Mouse (Mus musculus): ENCODE results near the gene Rpl11. TPM values are rescaled to one million over a fixed set of nuclear protein-coding genes. Genes with fewer than 3 reads are reported as not detected.

The Rpl11 gene
- polyA plus RNA-seq, 1 experiment from 2014 or later, result 390 TPM

- Histone ChIP-seq H3K9ac (ENCODE audit: low read length) (no peak overlapping the region), H3K4me3 (ENCODE audit: low read depth, low read length) (no peak overlapping the region), H3K9me3 (ENCODE audit: control insufficient read depth, low read length) (no peaks in the 10 kb centered on the region), H3K4me1 (ENCODE audit: control insufficient read depth, insufficient read depth, low read length) (peaks cover 8% of the 10 kb centered on the region), H3K27me3 (ENCODE audit: control insufficient read depth, insufficient read depth, low read length) (no peaks in the 10 kb centered on the region), H3K27ac (ENCODE audit: low read depth, low read length) (no peak overlapping the region), H3K36me3 (ENCODE audit: control insufficient read depth, insufficient read depth, low read length) (no peaks in the 10 kb centered on the region), H3K4me2 (no peak overlapping the region)
- DNase-seq (ENCODE audit: low spot score, missing footprints) (peak; percentile 39), ATAC-seq (ENCODE audit: low FRiP score) (no peak)
- WGBS, result 94% methylated on average over 9 of the region's 9 CpGs
These were observed 30.3 kb downstream of the Rpl11 start for GRCm38 (mm10) chr4:136022924-136023323.

- Histone ChIP-seq H3K4me2 (peak within 1 kb of the TSS; percentile 77), H3K9me3 (ENCODE audit: control insufficient read depth, low read length) (no peaks in the 10 kb centered on the region), H3K4me1 (ENCODE audit: control insufficient read depth, insufficient read depth, low read length) (peaks cover 8% of the 10 kb centered on the region), H3K4me3 (ENCODE audit: low read depth, low read length) (peak within 1 kb of the TSS; percentile 99), H3K27ac (ENCODE audit: low read depth, low read length) (peak within 1 kb of the TSS; percentile 40; the same call in 1 of the 2 replicates), H3K27me3 (ENCODE audit: control insufficient read depth, insufficient read depth, low read length) (no peaks in the 10 kb centered on the region), H3K9ac (ENCODE audit: low read length) (peak within 1 kb of the TSS; percentile 96), H3K36me3 (ENCODE audit: control insufficient read depth, insufficient read depth, low read length) (no peaks in the 10 kb centered on the region)
- ATAC-seq (ENCODE audit: low FRiP score), result peak; percentile 99
- peak; percentile 100 for DNase-seq (ENCODE audit: low spot score, missing footprints)
- WGBS, result under 1% methylated on average over 48 of the region's 48 CpGs
These were observed 31.6 kb downstream of the Rpl11 start, which contains the start of gene Eloa for GRCm38 (mm10) chr4:136021549-136022047. Gene Eloa, minus strand, starts transcription at chr4:136021763.

- Histone ChIP-seq H3K4me3 (ENCODE audit: low read depth, low read length) (peak overlapping the region; percentile 99), H3K9me3 (ENCODE audit: control insufficient read depth, low read length) (no peaks in the 10 kb centered on the region), H3K9ac (ENCODE audit: low read length) (peak overlapping the region; percentile 96), H3K36me3 (ENCODE audit: control insufficient read depth, insufficient read depth, low read length) (no peaks in the 10 kb centered on the region), H3K27me3 (ENCODE audit: control insufficient read depth, insufficient read depth, low read length) (no peaks in the 10 kb centered on the region), H3K27ac (ENCODE audit: low read depth, low read length) (peak overlapping the region; percentile 40; the same call in 1 of the 2 replicates), H3K4me1 (ENCODE audit: control insufficient read depth, insufficient read depth, low read length) (peaks cover 8% of the 10 kb centered on the region), H3K4me2 (peak overlapping the region; percentile 77)
- WGBS, result 2% methylated on average over 58 of the region's 62 CpGs
- ATAC-seq (ENCODE audit: low FRiP score) (peak; percentile 81), DNase-seq (ENCODE audit: low spot score, missing footprints) (peak; percentile 88)
These were observed 32.3 kb downstream of the Rpl11 start for GRCm38 (mm10) chr4:136020743-136021548.

DNA sequence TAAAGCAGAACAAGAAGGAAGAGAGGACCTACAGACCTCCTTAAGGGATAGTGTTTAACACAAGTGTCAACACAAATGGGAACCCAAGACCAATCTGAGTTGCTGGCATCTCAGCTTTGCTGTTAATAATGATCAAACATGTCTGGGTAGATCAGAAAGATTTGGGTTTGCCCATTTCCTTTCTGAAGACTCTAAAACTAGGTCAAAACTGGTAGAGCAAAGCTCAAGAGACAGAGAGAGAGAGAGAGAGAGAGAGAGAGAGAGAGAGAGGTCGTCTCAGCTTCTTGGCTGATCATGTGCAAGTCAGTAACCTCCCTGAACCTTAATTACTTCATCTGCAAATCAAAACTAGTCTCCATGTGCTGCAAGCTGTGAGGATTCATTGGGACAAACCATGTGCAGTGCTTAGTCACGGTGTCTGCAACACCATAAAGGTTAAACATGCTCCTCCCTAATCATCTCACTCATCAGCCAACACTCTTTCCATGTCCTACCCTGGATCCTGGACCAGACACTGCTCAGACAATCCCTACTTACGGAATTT, 37.1 kb downstream of the Rpl11 start:
- Histone ChIP-seq H3K27me3 (ENCODE audit: control insufficient read depth, insufficient read depth, low read length) (no peaks in the 10 kb centered on the region), H3K27ac (ENCODE audit: low read depth, low read length) (no peak overlapping the region), H3K4me2 (no peak overlapping the region), H3K4me3 (ENCODE audit: low read depth, low read length) (no peak overlapping the region), H3K36me3 (ENCODE audit: control insufficient read depth, insufficient read depth, low read length) (peaks cover 5% of the 10 kb centered on the region; the same call in 1 of the 2 replicates), H3K9me3 (ENCODE audit: control insufficient read depth, low read length) (no peaks in the 10 kb centered on the region), H3K4me1 (ENCODE audit: control insufficient read depth, insufficient read depth, low read length) (peaks cover 8% of the 10 kb centered on the region), H3K9ac (ENCODE audit: low read length) (no peak overlapping the region)
- WGBS, result 82% methylated on average over 3 of the region's 3 CpGs
- DNase-seq (ENCODE audit: low spot score, missing footprints) (no peak), ATAC-seq (ENCODE audit: low FRiP score) (no peak)

DNA sequence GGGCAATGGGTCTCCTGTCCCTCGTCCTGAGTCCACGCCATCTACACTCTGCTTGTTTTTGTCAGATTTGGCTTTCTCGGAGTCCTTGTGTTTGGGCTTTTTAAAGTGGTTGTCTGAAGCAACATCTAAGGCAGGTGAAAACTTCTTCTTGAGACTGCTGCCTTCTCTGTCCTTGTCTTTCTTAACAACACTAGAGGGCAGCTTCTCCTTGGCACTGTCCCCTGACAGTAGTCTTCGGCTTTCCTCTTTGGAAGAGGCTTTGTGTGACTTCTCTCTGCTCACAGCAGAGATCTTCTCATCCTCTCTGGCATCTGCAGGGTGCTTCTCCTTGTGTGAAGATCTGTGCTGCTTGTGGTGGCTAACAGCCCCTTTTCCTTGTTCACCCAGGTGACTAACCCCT, 42.6 kb downstream of the Rpl11 start:
- ATAC-seq (ENCODE audit: low FRiP score), result no peak
- 91% methylated on average over 4 of the region's 4 CpGs for WGBS

GRCm38 (mm10) chr4:136008782-136009447, 44.3 kb downstream of the Rpl11 start:
- H3K4me1 ChIP-seq (ENCODE audit: control insufficient read depth, insufficient read depth, low read length), result no peaks in the 10 kb centered on the region
- no peaks in the 10 kb centered on the region for H3K27me3 ChIP-seq (ENCODE audit: control insufficient read depth, insufficient read depth, low read length)
- no peak overlapping the region for H3K9ac ChIP-seq (ENCODE audit: low read length)
- H3K4me2 ChIP-seq, result no peak overlapping the region
- peaks cover 38% of the 10 kb centered on the region for H3K36me3 ChIP-seq (ENCODE audit: control insufficient read depth, insufficient read depth, low read length)
- H3K4me3 ChIP-seq (ENCODE audit: low read depth, low read length), result no peak overlapping the region
- DNase-seq (ENCODE audit: low spot score, missing footprints), result peak; percentile 70
- WGBS, result 88% methylated on average over 8 of the region's 8 CpGs
- H3K9me3 ChIP-seq (ENCODE audit: control insufficient read depth, low read length), result no peaks in the 10 kb centered on the region
- no peak for ATAC-seq (ENCODE audit: low FRiP score)
- H3K27ac ChIP-seq (ENCODE audit: low read depth, low read length), result no peak overlapping the region

More for the DNA sequence above, 42.6 kb downstream of the Rpl11 start:
- H3K9me3 ChIP-seq (ENCODE audit: control insufficient read depth, low read length), result no peaks in the 10 kb centered on the region
- H3K4me3 ChIP-seq (ENCODE audit: low read depth, low read length), result no peak overlapping the region
- H3K27me3 ChIP-seq (ENCODE audit: control insufficient read depth, insufficient read depth, low read length), result no peaks in the 10 kb centered on the region
- peak; percentile 33 for DNase-seq (ENCODE audit: low spot score, missing footprints)
- H3K4me1 ChIP-seq (ENCODE audit: control insufficient read depth, insufficient read depth, low read length), result no peaks in the 10 kb centered on the region
- no peak overlapping the region for H3K27ac ChIP-seq (ENCODE audit: low read depth, low read length)
- no peak overlapping the region for H3K9ac ChIP-seq (ENCODE audit: low read length)
- no peak overlapping the region for H3K4me2 ChIP-seq
- H3K36me3 ChIP-seq (ENCODE audit: control insufficient read depth, insufficient read depth, low read length), result peaks cover 32% of the 10 kb centered on the region

GRCm38 (mm10) chr4:136006821-136007220, 46.4 kb downstream of the Rpl11 start:
- 94% methylated on average over 3 of the region's 3 CpGs for WGBS
- Histone ChIP-seq H3K4me2 (no peak overlapping the region), H3K4me3 (ENCODE audit: low read depth, low read length) (no peak overlapping the region), H3K9ac (ENCODE audit: low read length) (no peak overlapping the region), H3K4me1 (ENCODE audit: control insufficient read depth, insufficient read depth, low read length) (no peaks in the 10 kb centered on the region), H3K36me3 (ENCODE audit: control insufficient read depth, insufficient read depth, low read length) (peaks cover 47% of the 10 kb centered on the region), H3K27ac (ENCODE audit: low read depth, low read length) (no peak overlapping the region), H3K27me3 (ENCODE audit: control insufficient read depth, insufficient read depth, low read length) (no peaks in the 10 kb centered on the region), H3K9me3 (ENCODE audit: control insufficient read depth, low read length) (no peaks in the 10 kb centered on the region)
- ATAC-seq (ENCODE audit: low FRiP score), result no peak
- DNase-seq (ENCODE audit: low spot score, missing footprints), result peak; percentile 71

GRCm38 (mm10) chr4:136004921-136005320, 48.3 kb downstream of the Rpl11 start:
- H3K4me2 ChIP-seq, result no peak overlapping the region
- no peak overlapping the region for H3K27ac ChIP-seq (ENCODE audit: low read depth, low read length)
- H3K27me3 ChIP-seq (ENCODE audit: control insufficient read depth, insufficient read depth, low read length), result no peaks in the 10 kb centered on the region
- DNase-seq (ENCODE audit: low spot score, missing footprints) (no peak), ATAC-seq (ENCODE audit: low FRiP score) (no peak)
- 88% methylated on average over 2 of the region's 2 CpGs for WGBS
- H3K36me3 ChIP-seq (ENCODE audit: control insufficient read depth, insufficient read depth, low read length), result peaks cover 38% of the 10 kb centered on the region
- H3K4me1 ChIP-seq (ENCODE audit: control insufficient read depth, insufficient read depth, low read length), result no peaks in the 10 kb centered on the region
- H3K9me3 ChIP-seq (ENCODE audit: control insufficient read depth, low read length), result no peaks in the 10 kb centered on the region
- no peak overlapping the region for H3K9ac ChIP-seq (ENCODE audit: low read length)
- no peak overlapping the region for H3K4me3 ChIP-seq (ENCODE audit: low read depth, low read length)
